Mouse (Mus musculus) T-cell, adult 2 months (primary cell): ENCODE results near the gene Lpin3.

Experiments used
- DNase-seq: peaks from one replicate; pipeline ENCODE4 v3.0.0; 2022; ENCODE audit warnings: low spot score

Lpin3 gene

GRCm38 (mm10) chr2:160933890-160934289, 53.4 kb downstream of the Lpin3 start:
- DNase-seq = no peak

- DNase-seq = no peak
Observed at GRCm38 (mm10) chr2:160934451-160934850, 54.0 kb downstream of the Lpin3 start.

- no peak for DNase-seq
Observed at GRCm38 (mm10) chr2:160940930-160941709, 60.6 kb downstream of the Lpin3 start.

GRCm38 (mm10) chr2:160942443-160942842, 62.0 kb downstream of the Lpin3 start:
- DNase-seq = no peak

GRCm38 (mm10) chr2:160951595-160951994, 71.1 kb downstream of the Lpin3 start:
- DNase-seq = no peak

GRCm38 (mm10) chr2:160953131-160953873, 72.8 kb downstream of the Lpin3 start:
- no peak for DNase-seq

- no peak for DNase-seq
Observed at GRCm38 (mm10) chr2:160954541-160954940, 74.1 kb downstream of the Lpin3 start.

GRCm38 (mm10) chr2:160955331-160955730, 74.9 kb downstream of the Lpin3 start:
- no peak for DNase-seq
